Mouse (Mus musculus): Measurements from ENCODE around the gene Ccdc151.

- TF ChIP-seq CTCF (IDR thresholded peaks at IDR 0.05; ENCODE audit: low read depth) = peak; percentile 84
- no peak for TF ChIP-seq EP300 (IDR thresholded peaks at IDR 0.05; ENCODE audit: low read depth)
These were observed 50.5 kb downstream of the Ccdc151 start for GRCm38 (mm10) chr9:21951977-21952376.

All from liver, embryonic 14.5 days (tissue).